Mouse (Mus musculus): ENCODE measurements around the gene Nupr1l.

DNA sequence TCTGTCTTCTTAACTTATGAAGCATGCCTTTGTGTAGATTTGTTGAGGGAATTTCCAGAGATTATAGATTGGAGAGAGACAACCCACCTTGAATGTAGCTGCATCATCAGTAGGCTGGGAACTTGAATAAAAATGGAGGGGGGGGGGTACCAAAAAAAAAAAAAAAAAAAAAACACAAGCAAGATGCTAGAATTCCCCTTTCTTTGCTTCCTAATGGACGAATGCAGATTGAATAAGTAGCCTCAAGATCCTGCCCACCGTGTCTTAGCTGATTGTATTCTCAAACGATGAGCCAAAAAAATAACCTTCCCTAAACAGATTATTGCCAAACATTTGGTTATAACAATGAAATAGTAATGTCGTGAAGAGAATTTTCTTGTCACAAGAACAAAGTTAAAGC lies 565 bp upstream of the Nupr1l start:
- TF ChIP-seq CTCF (IDR thresholded peaks at IDR 0.05; ENCODE audit: extremely low read depth, insufficient read length, insufficient replicate concordance, low read depth, low read length) (no peak), POLR2A (IDR thresholded peaks at IDR 0.05; ENCODE audit: low read depth, low read length) (no peak)

All from small intestine, adult 2 months (tissue).